Mouse (Mus musculus): ENCODE data around the gene Akap8l. TPM values are rescaled to one million over a fixed set of nuclear protein-coding genes. Genes with fewer than 3 reads are reported as not detected.
A peak's percentile ranks its signal among the peaks of the same experiment; 100 is the strongest.

Akap8l gene
- polyA plus RNA-seq, 1 experiment = not detected

DNA sequence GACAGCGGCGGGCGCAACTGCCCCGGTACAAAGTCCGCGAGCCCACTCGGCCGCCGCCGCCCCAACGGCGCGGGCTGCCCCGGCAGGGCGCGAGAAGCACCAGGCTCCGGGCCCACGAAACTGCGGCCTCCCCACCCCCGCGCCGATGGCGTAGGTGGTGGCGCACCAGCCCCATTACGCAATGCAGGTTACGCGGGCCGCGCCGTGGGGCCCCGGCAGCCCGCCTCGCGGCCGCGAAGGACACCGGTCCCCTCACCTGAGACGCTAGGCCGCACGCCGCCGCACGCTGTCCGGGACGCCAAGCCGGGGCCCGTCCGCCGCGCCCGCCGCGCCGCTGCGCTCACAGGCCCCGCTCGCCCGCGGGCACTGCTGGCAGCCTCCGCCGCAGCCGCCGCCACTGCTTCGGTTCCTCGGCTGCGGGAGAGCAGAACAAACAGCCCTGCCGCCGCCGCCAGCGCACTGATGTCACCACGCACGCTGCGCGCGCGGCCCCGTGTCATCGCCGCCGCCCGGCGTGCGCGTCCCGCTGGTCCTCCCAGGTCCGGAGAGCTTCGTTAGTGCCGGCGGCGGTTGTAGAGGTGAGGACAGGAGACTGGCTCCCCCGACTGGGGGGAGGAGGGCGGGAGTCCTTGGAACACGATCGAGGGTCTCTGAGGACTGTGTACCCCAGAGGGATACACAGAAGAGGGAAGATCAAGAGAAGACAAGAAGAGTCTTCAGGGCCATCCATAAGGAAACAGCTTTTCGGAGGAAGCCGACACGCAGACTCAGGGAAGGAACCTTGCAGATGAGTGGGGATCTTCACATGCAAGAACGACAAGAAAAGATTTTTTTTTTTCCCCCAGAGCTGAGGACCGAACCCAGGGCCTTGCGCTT is 65.9 kb downstream of the Akap8l start, which contains the start of gene Brd4:
Gene Brd4, minus strand, starts transcription at position 461 of the 876 bp plus-strand sequence.
- TF ChIP-seq POLR2A (IDR thresholded peaks at IDR 0.05; ENCODE audit: insufficient read depth, low read depth, low read length) (peak; percentile 98), CTCF (IDR thresholded peaks at IDR 0.05; ENCODE audit: insufficient read depth, low read depth, low read length) (no peak)
- Histone ChIP-seq H3K27ac (ENCODE audit: insufficient read depth, low read depth, low read length) (peak within 1 kb of the TSS; percentile 92), H3K4me3 (ENCODE audit: insufficient read depth, low read depth, low read length) (peak within 1 kb of the TSS; percentile 66), H3K4me1 (ENCODE audit: control insufficient read depth, insufficient read depth, low read length) (peaks cover 5% of the 10 kb centered on the region)
- WGBS = under 1% methylated on average over 100 of the region's 100 CpGs

DNA sequence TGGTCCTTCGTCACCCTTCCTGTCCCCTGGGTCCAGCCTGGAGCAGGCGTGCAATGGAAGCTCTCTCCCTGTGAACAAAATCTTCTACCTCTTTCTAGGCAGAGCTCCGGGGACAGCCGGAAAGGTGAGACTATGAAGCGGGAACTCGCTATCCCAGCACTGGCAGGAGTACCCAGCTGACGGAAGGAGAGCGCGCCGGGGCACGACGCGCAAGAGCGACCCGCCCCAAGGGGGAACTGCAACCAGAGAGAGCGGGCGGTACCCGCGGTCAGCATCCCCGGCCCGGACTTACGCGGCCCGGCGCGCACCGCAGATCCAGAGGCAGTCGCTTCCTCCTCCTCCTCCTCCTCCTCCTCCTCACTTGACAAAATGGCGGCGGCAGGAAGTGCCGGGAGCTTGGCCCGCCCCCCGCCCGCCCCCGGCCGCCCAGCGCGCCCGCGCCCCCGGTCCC is 66.6 kb downstream of the Akap8l start:
- Histone ChIP-seq H3K4me3 (ENCODE audit: insufficient read depth, low read depth, low read length) (peak overlapping the region; percentile 66), H3K4me1 (ENCODE audit: control insufficient read depth, insufficient read depth, low read length) (peaks cover 5% of the 10 kb centered on the region), H3K27ac (ENCODE audit: insufficient read depth, low read depth, low read length) (peak overlapping the region; percentile 92)
- TF ChIP-seq CTCF (IDR thresholded peaks at IDR 0.05; ENCODE audit: insufficient read depth, low read depth, low read length) (no peak), POLR2A (IDR thresholded peaks at IDR 0.05; ENCODE audit: insufficient read depth, low read depth, low read length) (no peak)
- under 1% methylated on average over 38 of the region's 41 CpGs for WGBS

DNA sequence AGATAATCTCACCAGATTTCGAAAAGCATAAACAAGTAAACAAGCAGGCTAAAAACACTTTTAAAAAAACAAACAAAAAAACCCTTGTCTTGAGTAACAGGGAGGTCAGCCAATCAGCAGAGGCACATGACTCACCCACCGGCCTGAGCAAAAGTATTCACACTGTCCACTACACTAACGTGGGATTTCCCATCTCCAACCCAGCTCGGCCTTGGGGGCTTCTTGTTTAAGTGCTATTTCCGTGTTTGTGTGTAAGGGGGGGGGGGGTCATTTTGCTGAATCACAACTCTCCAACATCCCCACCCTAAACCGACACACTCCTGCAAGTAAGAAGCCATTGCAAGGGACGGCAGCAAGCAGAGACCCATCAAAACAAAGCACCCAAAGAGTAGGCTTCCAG is 67.1 kb downstream of the Akap8l start:
- WGBS = 2% methylated on average over 7 of the region's 7 CpGs

DNA sequence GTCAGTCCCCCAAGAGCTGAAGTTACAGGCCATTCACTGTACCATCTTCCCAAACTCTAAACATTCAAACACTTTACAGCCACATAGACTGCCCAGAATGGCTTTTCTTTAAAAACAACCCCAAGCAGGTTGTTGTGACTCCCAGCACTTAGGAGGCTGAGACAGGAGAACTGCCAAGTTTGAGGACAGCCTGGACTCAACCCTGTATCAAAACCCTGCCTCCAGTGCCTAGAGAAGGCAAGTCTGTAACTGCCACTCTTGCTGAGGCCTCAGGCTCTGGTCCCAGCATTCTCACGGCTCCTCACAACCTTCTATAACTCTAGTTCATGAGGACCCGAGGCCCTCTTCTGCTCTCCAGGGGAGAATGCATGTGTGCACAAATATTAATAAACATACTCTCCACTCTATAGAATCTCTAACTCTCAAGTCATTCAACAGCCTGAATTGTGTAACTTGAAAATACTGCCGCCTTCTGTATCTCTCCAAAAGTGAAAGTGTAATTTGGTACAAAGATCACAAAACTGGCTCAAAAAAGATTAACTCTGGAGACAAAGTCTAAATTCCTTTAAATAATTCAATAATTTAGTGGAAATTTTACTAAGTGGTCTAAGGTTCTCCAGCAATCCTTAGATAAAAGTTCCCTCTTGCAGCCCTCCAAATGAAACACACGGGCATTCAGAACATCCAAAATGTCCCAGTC is 68.6 kb downstream of the Akap8l start:
- Histone ChIP-seq H3K27ac (ENCODE audit: insufficient read depth, low read depth, low read length) (no peak overlapping the region), H3K4me1 (ENCODE audit: control insufficient read depth, insufficient read depth, low read length) (peaks cover 5% of the 10 kb centered on the region), H3K4me3 (ENCODE audit: insufficient read depth, low read depth, low read length) (no peak overlapping the region)
- 42% methylated on average over 4 of the region's 4 CpGs for WGBS
- no peak for TF ChIP-seq POLR2A (IDR thresholded peaks at IDR 0.05; ENCODE audit: insufficient read depth, low read depth, low read length)
- no peak for TF ChIP-seq CTCF (IDR thresholded peaks at IDR 0.05; ENCODE audit: insufficient read depth, low read depth, low read length)

More for the DNA sequence above, 67.1 kb downstream of the Akap8l start:
- Histone ChIP-seq H3K27ac (ENCODE audit: insufficient read depth, low read depth, low read length) (peak overlapping the region; percentile 10; the same call in 1 of the 2 replicates), H3K4me1 (ENCODE audit: control insufficient read depth, insufficient read depth, low read length) (peaks cover 5% of the 10 kb centered on the region), H3K4me3 (ENCODE audit: insufficient read depth, low read depth, low read length) (peak overlapping the region; percentile 66)
- TF ChIP-seq POLR2A (IDR thresholded peaks at IDR 0.05; ENCODE audit: insufficient read depth, low read depth, low read length) (no peak), CTCF (IDR thresholded peaks at IDR 0.05; ENCODE audit: insufficient read depth, low read depth, low read length) (no peak)

DNA sequence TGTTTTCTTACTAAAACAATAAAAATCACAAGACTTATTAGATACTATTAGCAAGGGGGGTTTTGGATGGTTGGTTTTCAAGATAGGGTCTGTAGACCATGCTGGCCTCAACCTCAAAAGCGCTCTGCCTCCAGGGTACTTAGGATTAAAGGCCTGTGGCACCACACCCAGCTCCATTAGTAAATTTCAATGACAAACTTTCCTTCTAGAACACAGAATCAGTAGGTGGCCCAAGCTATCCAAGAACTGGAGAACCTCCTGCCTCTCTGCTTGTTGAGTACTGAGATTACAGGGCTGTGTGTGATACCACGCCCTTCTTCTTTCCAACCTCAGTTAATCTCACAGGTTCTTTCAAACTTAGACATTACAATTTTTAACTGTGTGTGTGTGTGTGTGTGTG is 69.3 kb downstream of the Akap8l start:
- WGBS = 82% methylated on average over 2 of the region's 2 CpGs
- no peak overlapping the region for H3K4me3 ChIP-seq (ENCODE audit: insufficient read depth, low read depth, low read length)
- TF ChIP-seq POLR2A (IDR thresholded peaks at IDR 0.05; ENCODE audit: insufficient read depth, low read depth, low read length) = no peak
- no peak for TF ChIP-seq CTCF (IDR thresholded peaks at IDR 0.05; ENCODE audit: insufficient read depth, low read depth, low read length)
- peaks cover 5% of the 10 kb centered on the region for H3K4me1 ChIP-seq (ENCODE audit: control insufficient read depth, insufficient read depth, low read length)
- no peak overlapping the region for H3K27ac ChIP-seq (ENCODE audit: insufficient read depth, low read depth, low read length)

DNA sequence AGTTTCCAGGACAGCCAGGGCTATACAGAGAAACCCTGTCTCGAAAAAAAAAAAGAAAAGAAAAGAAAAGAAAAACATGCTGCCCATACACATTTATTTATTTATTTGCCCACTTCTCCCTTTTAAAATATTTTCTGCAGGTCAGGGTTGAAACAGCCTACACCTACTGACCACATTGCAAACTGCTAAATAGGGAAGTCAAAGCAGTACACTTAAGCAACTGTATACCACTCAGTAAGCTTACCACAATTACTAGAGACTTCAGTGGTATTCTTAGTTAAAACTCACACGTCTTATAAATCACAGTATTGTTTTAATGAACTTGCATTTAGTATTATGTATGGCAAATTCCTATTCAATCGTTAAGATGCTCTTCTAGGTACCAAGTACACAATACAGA is 69.8 kb downstream of the Akap8l start:
- WGBS = 53% methylated on average over 3 of the region's 3 CpGs
- no peak overlapping the region for H3K27ac ChIP-seq (ENCODE audit: insufficient read depth, low read depth, low read length)
- H3K4me1 ChIP-seq (ENCODE audit: control insufficient read depth, insufficient read depth, low read length) = peaks cover 5% of the 10 kb centered on the region
- H3K4me3 ChIP-seq (ENCODE audit: insufficient read depth, low read depth, low read length) = no peak overlapping the region
- no peak for TF ChIP-seq POLR2A (IDR thresholded peaks at IDR 0.05; ENCODE audit: insufficient read depth, low read depth, low read length)
- no peak for TF ChIP-seq CTCF (IDR thresholded peaks at IDR 0.05; ENCODE audit: insufficient read depth, low read depth, low read length)

DNA sequence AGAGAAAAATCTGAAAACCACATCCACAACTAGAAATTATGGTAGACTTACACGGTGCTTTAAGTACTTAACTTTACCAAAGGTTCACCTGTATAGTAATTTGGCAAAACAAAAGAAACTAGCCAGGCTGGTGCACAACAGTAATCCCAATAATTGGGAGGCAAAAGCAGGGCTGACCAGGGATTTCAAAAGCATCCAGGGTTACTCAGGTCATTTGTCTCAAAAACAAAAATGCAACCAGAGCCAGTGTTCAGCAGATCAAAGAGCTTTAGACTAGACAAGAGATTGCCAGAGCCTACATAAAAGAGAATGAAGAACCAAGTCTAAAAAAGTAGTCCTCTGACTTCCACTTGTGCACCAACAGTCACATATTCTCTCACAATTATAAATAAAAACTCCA is 73.2 kb downstream of the Akap8l start:
- Histone ChIP-seq H3K27ac (ENCODE audit: insufficient read depth, low read depth, low read length) (no peak overlapping the region), H3K4me1 (ENCODE audit: control insufficient read depth, insufficient read depth, low read length) (peaks cover 5% of the 10 kb centered on the region), H3K4me3 (ENCODE audit: insufficient read depth, low read depth, low read length) (no peak overlapping the region)
- TF ChIP-seq CTCF (IDR thresholded peaks at IDR 0.05; ENCODE audit: insufficient read depth, low read depth, low read length) = no peak
- TF ChIP-seq POLR2A (IDR thresholded peaks at IDR 0.05; ENCODE audit: insufficient read depth, low read depth, low read length) = no peak
- 42% methylated on average over 1 of the region's 1 CpGs for WGBS

DNA sequence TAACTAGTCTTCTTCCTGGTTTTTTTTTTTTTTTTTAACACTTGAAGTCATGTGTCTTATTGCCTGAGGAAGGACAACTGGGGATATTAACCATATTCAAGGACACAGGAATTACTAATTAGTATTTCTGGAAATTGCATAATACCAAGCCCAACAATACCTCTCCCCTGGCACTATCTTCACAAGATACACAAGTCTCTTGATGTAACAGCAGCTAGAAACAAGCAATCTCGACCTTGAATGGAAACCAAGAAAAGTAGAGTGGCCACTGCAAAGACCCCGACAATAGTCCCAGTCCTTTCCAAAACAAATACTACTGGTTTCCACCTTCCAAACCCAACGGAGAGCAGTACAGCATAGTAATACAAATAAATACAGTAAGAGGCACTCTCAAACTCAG is 74.8 kb downstream of the Akap8l start:
- TF ChIP-seq POLR2A (IDR thresholded peaks at IDR 0.05; ENCODE audit: insufficient read depth, low read depth, low read length) (no peak), CTCF (IDR thresholded peaks at IDR 0.05; ENCODE audit: insufficient read depth, low read depth, low read length) (no peak)
- no peak overlapping the region for H3K27ac ChIP-seq (ENCODE audit: insufficient read depth, low read depth, low read length)
- no peak overlapping the region for H3K4me3 ChIP-seq (ENCODE audit: insufficient read depth, low read depth, low read length)
- 56% methylated on average over 3 of the region's 3 CpGs for WGBS
- no peaks in the 10 kb centered on the region for H3K4me1 ChIP-seq (ENCODE audit: control insufficient read depth, insufficient read depth, low read length)

Other genes with a start within 250 kb of the Akap8l start
- gene Notch3, start 183.8 kb downstream of the Akap8l start, polyA plus RNA-seq (2012; ENCODE audit: insufficient read depth, insufficient read length, low replicate concordance, missing spikeins) = not detected in 2 replicates
- gene Ephx3, start 161.1 kb downstream of the Akap8l start, polyA plus RNA-seq (2012; ENCODE audit: insufficient read depth, insufficient read length, low replicate concordance, missing spikeins) = not detected in 2 replicates
- not detected in 2 replicates for gene Brd4, start 65.9 kb downstream of the Akap8l start, polyA plus RNA-seq (2012; ENCODE audit: insufficient read depth, insufficient read length, low replicate concordance, missing spikeins)
- gene Akap8, start 29.4 kb downstream of the Akap8l start, polyA plus RNA-seq (2012; ENCODE audit: insufficient read depth, insufficient read length, low replicate concordance, missing spikeins) = 141 TPM in 1 of 2 replicates, not detected in the other
- not detected in 2 replicates for gene Wiz, start 38.8 kb upstream of the Akap8l start, polyA plus RNA-seq (2012; ENCODE audit: insufficient read depth, insufficient read length, low replicate concordance, missing spikeins)
- gene Rasal3, start 53.0 kb upstream of the Akap8l start, polyA plus RNA-seq (2012; ENCODE audit: insufficient read depth, insufficient read length, low replicate concordance, missing spikeins) = 242 TPM in 1 of 2 replicates, not detected in the other
- not detected in 2 replicates for gene Pglyrp2, start 73.6 kb upstream of the Akap8l start, polyA plus RNA-seq (2012; ENCODE audit: insufficient read depth, insufficient read length, low replicate concordance, missing spikeins)
- gene Cyp4f39, start 102.1 kb upstream of the Akap8l start, polyA plus RNA-seq (2012; ENCODE audit: insufficient read depth, insufficient read length, low replicate concordance, missing spikeins) = not detected in 2 replicates
- gene Cyp4f17, start 155.4 kb upstream of the Akap8l start, polyA plus RNA-seq (2012; ENCODE audit: insufficient read depth, insufficient read length, low replicate concordance, missing spikeins) = not detected in 2 replicates
- not detected in 2 replicates for gene Cyp4f16, start 186.0 kb upstream of the Akap8l start, polyA plus RNA-seq (2012; ENCODE audit: insufficient read depth, insufficient read length, low replicate concordance, missing spikeins)

Data from olfactory bulb, adult 2 months (tissue).